Mouse (Mus musculus) ovary, postnatal 10 days (tissue): ENCODE data around the gene Kcnq5.
"Not testable (repeated sequence)": the region's sequence is repeated elsewhere in the genome, so short reads cannot be mapped to it uniquely, and the experiment has no call there.

ENCODE experiments used
- DNase-seq: peaks from one replicate; pipeline ENCODE4 v3.0.0; 2022; ENCODE audit warnings: low spot score

Gene Kcnq5

GRCm38 (mm10) chr1:21635406-21635805 lies 326.3 kb downstream of the Kcnq5 start:
- DNase-seq: no peak

GRCm38 (mm10) chr1:21634013-21634412 lies 327.7 kb downstream of the Kcnq5 start:
- DNase-seq: no peak

GRCm38 (mm10) chr1:21622455-21622854 lies 339.3 kb downstream of the Kcnq5 start:
- DNase-seq: no peak

- no peak for DNase-seq
Observed at GRCm38 (mm10) chr1:21622039-21622438, 339.7 kb downstream of the Kcnq5 start.

GRCm38 (mm10) chr1:21618712-21619111 lies 343.0 kb downstream of the Kcnq5 start:
- no peak for DNase-seq

- no peak for DNase-seq
Observed at GRCm38 (mm10) chr1:21616666-21617065, 345.1 kb downstream of the Kcnq5 start.

- no peak for DNase-seq
Observed at GRCm38 (mm10) chr1:21613933-21614332, 347.8 kb downstream of the Kcnq5 start.

GRCm38 (mm10) chr1:21604003-21604402 lies 357.7 kb downstream of the Kcnq5 start:
- DNase-seq: no peak

- DNase-seq: no peak
Observed at GRCm38 (mm10) chr1:21602567-21602966, 359.2 kb downstream of the Kcnq5 start.

GRCm38 (mm10) chr1:21600606-21601005 lies 361.1 kb downstream of the Kcnq5 start:
- DNase-seq: no peak

- DNase-seq: no peak
Observed at GRCm38 (mm10) chr1:21593872-21594271, 367.9 kb downstream of the Kcnq5 start.

GRCm38 (mm10) chr1:21567397-21567796 lies 394.3 kb downstream of the Kcnq5 start:
- DNase-seq: not testable (repeated sequence)

GRCm38 (mm10) chr1:21554630-21555029 lies 407.1 kb downstream of the Kcnq5 start:
- no peak for DNase-seq

GRCm38 (mm10) chr1:21552715-21553114 lies 409.0 kb downstream of the Kcnq5 start:
- DNase-seq: no peak

GRCm38 (mm10) chr1:21543909-21544308 lies 417.8 kb downstream of the Kcnq5 start:
- no peak for DNase-seq

GRCm38 (mm10) chr1:21539486-21539885 lies 422.3 kb downstream of the Kcnq5 start:
- no peak for DNase-seq

- DNase-seq: no peak
Observed at GRCm38 (mm10) chr1:21530823-21531222, 430.9 kb downstream of the Kcnq5 start.

- DNase-seq: no peak
Observed at GRCm38 (mm10) chr1:21521995-21522394, 439.7 kb downstream of the Kcnq5 start.

- DNase-seq: no peak
Observed at GRCm38 (mm10) chr1:21521475-21521874, 440.3 kb downstream of the Kcnq5 start.

GRCm38 (mm10) chr1:21520116-21520645 lies 441.6 kb downstream of the Kcnq5 start:
- DNase-seq: no peak

- no peak for DNase-seq
Observed at GRCm38 (mm10) chr1:21506665-21507064, 455.1 kb downstream of the Kcnq5 start.

- no peak for DNase-seq
Observed at GRCm38 (mm10) chr1:21499815-21500534, 461.8 kb downstream of the Kcnq5 start.

- DNase-seq: no peak
Observed at GRCm38 (mm10) chr1:21496307-21496706, 465.4 kb downstream of the Kcnq5 start.

GRCm38 (mm10) chr1:21488645-21489044 lies 473.1 kb downstream of the Kcnq5 start:
- no peak for DNase-seq
